Mouse (Mus musculus) cerebellum, postnatal 4 days (tissue): ENCODE data around the gene Tpp2.

Experiments used
- DNase-seq, 2 experiments: peaks; one replicate each; pipeline ENCODE4 v3.0.0; 2022; ENCODE audit warnings: low spot score in 2 of 2, mixed read lengths in 1 of 2

Tpp2 gene

GRCm38 (mm10) chr1:43933488-43934415 lies at the start of gene Tpp2:
Gene Tpp2, plus strand, starts transcription at chr1:43933647.
- peak; percentile 90 to 94 for DNase-seq

GRCm38 (mm10) chr1:43888358-43888757 lies 45.1 kb upstream of the Tpp2 start:
- peak in 1 of 2 experiments; percentile 8 for DNase-seq

GRCm38 (mm10) chr1:43895742-43896141 lies 37.7 kb upstream of the Tpp2 start:
- DNase-seq, result no peak

GRCm38 (mm10) chr1:43897131-43897530 lies 36.3 kb upstream of the Tpp2 start:
- DNase-seq, result no peak

- no peak for DNase-seq
These were observed 35.5 kb upstream of the Tpp2 start for GRCm38 (mm10) chr1:43897987-43898386.

GRCm38 (mm10) chr1:43898991-43899714 lies 34.3 kb upstream of the Tpp2 start:
- DNase-seq, result peak; percentile 66 to 79

GRCm38 (mm10) chr1:43902417-43902816 lies 31.0 kb upstream of the Tpp2 start:
- DNase-seq, result no peak

- DNase-seq, result no peak
These were observed 30.6 kb upstream of the Tpp2 start for GRCm38 (mm10) chr1:43902855-43903254.

GRCm38 (mm10) chr1:43915428-43915827 lies 18.0 kb upstream of the Tpp2 start:
- no peak for DNase-seq

- DNase-seq, result no peak
These were observed 16.6 kb upstream of the Tpp2 start for GRCm38 (mm10) chr1:43916854-43917253.

GRCm38 (mm10) chr1:43934416-43934810 lies 966 bp downstream of the Tpp2 start:
- DNase-seq, result no peak

GRCm38 (mm10) chr1:43939310-43939709 lies 5.9 kb downstream of the Tpp2 start:
- no peak for DNase-seq

GRCm38 (mm10) chr1:43941476-43942217 lies 8.2 kb downstream of the Tpp2 start:
- DNase-seq, result no peak

GRCm38 (mm10) chr1:43942814-43943213 lies 9.4 kb downstream of the Tpp2 start:
- no peak for DNase-seq

GRCm38 (mm10) chr1:43953679-43954078 lies 20.2 kb downstream of the Tpp2 start:
- DNase-seq, result no peak

GRCm38 (mm10) chr1:43964381-43964780 lies 30.9 kb downstream of the Tpp2 start:
- DNase-seq, result no peak

- DNase-seq, result no peak
These were observed 33.3 kb downstream of the Tpp2 start for GRCm38 (mm10) chr1:43966756-43967155.

- DNase-seq, result no peak
These were observed 35.9 kb downstream of the Tpp2 start for GRCm38 (mm10) chr1:43969361-43969760.

- no peak for DNase-seq
These were observed 37.6 kb downstream of the Tpp2 start for GRCm38 (mm10) chr1:43971089-43971488.

GRCm38 (mm10) chr1:43996914-43997589 lies 63.6 kb downstream of the Tpp2 start:
- DNase-seq, result no peak

- DNase-seq, result no peak
These were observed 71.1 kb downstream of the Tpp2 start for GRCm38 (mm10) chr1:44004513-44004912.
